Mouse (Mus musculus): Measurements from ENCODE around the gene Ovgp1.
"Not testable (repeated sequence)": the region's sequence is repeated elsewhere in the genome, so short reads cannot be mapped to it uniquely, and the experiment has no call there.

The Ovgp1 gene

DNA sequence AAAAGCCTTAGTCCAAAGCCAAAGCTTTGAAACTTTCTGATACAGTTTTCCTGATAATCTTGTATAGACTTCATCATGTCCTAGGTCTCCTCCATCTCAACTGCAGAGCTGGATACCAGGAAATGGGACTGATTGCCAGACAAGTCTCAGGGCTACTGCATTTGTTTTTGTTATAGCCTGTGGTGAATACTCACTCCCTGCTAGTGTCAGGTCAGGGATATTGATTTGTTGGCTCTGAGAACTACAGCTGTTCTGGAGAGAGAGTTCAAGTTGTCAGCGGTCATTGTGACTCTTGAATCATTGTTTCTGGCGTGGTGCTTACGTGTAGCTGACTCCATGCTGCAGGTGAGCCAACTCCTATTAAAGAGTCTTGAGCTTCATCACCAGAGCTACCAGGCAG is at the start of gene Ovgp1:
Gene Ovgp1 (plus strand): TSS at position 301 of the 400 bp plus-strand sequence.
- DNase-seq (ENCODE audit: extremely low spot score), result no peak

DNA sequence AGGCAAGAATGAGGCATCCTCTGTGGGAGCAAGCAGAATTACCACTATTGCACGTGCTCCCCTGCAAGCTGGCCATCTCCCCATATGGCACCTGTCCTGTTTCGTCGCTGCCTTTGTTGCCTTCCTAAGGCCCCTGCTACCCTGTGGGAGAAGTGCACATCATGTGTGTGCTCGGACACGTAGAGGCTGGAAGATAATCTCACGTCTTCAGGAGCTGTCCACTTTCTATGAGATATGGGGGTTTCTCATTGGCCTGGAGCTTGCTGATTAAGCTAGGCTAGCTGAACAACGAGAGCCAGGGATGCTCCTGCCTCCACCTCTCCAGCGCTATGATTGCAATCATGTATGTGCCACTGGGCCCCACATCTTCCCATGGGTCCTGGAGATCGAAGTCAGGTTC is 48.9 kb upstream of the Ovgp1 start:
- no peak for DNase-seq (ENCODE audit: extremely low spot score)

DNA sequence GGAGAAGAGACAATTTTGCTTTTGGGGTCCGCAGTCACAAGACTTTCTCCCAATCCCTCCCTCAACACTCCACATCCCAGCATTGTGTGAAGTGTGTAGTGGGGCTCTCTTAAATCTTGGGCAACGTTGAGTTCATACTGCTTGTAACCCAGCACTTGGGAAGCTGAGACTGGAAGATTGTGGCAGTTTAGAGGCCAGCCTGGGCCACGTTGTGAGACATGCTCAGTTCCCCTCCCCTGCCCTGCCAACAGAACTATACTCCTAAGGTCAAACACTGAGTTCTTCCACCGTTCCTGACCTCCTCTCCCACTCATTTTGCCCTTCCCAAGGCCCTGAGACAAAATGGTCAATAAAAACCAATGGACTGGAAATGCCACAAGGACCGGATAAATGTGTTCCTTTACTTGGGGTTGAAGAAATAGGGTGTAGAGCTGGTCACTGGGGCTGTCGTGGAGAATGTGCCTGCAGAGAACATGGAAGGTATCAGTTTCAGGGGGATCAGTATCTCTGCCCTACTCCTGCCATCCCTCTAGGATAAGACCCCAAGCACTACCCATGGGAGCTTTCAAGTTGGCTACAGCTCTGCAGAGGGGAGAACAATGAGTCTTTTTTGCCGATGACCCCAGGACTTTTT is 45.8 kb upstream of the Ovgp1 start:
- no peak for DNase-seq (ENCODE audit: extremely low spot score)

DNA sequence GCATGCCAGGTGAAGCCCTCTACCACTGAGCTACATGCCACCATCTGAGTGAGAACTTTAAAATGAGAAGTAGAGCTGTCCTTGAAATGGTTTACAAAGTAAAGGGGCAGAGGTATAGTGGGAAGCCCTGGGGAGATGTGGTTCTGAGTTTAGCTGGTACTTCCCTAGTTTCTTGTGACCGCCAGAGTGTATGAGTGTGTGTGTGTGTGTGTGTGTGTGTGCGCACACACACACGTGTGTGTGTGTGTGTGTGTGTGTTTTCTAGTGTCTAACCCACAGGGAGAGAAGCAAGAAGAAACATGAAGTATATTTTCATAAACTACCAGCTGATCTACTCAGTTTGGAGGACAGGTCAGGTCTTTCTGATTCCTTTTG is 45.3 kb upstream of the Ovgp1 start:
- DNase-seq (ENCODE audit: extremely low spot score), result no peak

DNA sequence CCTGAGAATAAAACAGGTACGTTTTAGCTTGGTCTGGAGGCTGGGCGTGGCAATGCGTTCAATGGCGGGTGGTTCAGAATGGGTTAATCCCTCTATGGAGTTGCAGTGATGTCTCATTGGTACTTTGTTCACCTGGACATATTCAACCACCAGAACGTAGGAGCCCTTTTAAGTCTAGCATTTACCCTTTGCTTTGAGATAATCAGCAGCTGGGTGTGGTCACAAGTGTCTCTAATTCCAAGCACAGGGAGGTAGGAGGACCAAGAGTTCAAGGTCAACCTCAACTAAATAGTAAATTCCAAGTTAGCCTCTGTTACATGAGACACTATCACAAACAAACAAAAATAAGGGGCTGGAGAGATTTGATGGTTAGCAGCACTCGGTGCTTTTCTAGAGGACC is 44.7 kb upstream of the Ovgp1 start:
- no peak for DNase-seq (ENCODE audit: extremely low spot score)

DNA sequence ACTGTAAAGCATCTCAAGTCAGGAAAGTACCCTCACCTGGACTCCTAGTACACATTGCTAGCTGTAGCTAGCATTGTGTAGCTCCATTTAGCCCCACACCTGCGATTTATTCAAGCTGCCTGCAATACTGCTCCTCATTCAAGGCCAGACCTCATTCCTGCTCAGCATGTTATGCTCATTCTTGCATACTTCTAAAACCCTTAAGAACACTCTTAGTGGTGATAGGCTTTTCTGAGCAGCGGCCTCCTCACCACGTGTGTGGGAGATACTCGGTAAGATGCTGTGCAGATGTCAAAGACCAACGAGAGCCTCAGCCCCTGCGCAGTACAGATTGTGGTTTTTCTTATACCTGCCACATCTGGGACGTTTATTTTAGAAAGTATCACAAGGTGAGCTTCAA is 43.7 kb upstream of the Ovgp1 start:
- DNase-seq (ENCODE audit: extremely low spot score), result no peak

DNA sequence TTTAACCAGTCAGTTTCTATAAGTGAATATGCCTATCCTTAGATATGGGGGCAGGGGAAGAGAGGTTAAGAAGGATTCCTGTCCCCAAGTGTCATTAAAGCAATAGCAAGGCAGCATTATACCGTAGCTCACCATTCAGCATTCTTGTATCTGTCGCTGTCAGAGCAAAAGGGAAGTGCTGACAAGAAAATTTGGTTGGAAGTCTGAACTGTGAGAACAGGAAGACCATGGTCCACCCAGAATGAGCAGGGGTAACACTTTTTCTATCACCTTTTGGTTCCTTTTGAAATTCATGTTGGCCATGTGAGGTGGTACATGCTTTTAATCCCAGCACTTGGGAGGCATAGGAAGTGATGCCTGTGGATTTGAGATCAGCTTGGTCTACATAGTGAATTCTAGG is 42.4 kb upstream of the Ovgp1 start:
- no peak for DNase-seq (ENCODE audit: extremely low spot score)

DNA sequence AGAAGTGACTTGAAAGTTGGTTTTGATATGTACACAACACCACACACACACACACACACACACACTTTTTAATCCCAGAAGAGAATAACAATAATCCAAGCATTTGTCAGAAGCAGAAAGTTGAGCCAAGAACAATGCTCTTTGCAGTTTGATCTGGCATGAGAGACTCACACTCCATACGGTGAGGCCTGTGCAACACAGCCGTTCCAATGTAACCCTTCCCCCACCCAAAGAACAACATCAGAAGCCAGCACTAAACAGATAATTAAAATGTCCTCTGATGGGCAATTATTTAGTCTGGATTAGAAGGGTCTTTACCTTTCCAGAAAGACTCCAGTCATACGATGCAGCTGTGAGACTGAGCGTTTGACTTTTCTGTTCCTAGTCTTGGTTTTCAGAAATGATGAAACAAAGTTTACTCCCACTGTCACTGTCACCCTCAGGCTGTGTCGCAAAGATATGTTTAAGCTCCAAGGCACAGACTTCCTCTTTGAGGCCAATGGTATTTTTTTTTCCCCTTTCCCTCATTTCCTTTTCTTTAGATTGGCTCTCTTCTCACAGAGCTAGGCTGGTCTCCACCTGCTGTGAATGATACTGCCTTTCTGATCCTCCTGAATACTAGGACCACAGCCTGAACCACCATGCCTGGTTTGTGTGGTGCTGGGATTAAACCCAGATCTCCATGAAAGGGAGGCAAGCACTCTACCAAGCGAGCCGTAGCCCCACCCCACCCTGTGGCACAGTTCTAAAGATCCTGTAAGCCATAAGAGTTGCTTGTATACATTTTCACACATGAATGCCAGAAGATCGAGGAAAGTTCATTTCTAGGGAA is 41.1 kb upstream of the Ovgp1 start, which contains the start of gene I830077J02Rik:
Gene I830077J02Rik (minus strand): TSS at position 425 of the 832 bp plus-strand sequence.
- no peak for DNase-seq (ENCODE audit: extremely low spot score)

DNA sequence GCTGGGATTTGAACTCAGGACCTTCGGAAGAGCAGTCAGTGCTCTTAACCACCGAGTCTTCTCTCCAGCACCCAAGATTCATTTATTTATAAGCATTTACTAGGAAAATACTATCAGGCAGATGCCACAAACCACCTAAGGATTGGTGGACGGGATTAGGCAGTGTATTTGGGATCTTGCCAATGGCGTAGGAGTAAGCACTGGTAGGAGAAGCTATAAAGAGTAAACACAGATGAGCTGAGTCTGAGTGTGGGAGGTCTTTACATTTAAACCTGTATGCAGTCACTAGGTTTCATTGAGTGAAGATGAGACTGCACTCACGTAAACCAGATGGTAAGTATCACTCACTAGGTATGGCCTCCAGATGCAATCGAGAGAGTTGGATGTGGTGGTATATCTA is 39.6 kb upstream of the Ovgp1 start:
- no peak for DNase-seq (ENCODE audit: extremely low spot score)

DNA sequence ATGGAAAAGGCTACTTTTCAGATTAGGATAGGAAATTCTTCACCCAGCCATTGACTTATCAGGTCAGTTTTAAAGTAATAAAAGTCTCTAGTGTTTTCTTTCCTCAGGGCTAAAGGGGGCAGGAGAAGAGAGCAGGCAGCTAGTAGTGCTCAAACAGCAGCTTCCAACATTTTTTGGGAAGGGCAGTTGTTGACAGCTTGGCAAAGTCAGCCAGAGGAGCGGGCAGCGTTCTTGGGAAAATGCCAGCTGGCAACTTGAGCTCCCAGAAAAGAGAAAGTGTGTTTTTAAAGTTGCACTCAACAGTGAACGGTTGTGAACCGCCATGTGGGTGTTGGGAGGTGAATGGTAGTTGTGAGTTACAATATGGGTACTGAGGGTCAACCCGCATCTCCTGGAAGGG is 38.5 kb upstream of the Ovgp1 start:
- no peak for DNase-seq (ENCODE audit: extremely low spot score)

DNA sequence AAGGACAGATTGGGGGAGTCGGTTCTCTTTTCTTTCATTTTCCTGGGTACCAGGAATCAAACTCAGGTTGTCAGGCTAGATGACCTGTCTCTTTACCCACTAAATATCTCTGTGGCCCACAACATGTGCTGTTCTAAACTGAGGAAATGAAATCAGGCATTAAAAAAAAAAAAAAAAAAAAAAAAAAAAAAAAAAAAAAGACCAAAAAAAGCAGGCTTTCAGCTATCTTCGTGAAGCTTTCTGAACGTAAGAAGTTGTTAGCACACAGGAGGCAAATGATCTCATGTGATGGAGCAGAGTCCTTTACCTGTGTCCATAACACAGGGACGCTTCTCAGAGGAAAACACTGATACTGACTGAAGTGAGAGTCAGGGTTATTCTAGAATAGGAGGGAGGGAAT is 37.4 kb upstream of the Ovgp1 start:
- no peak for DNase-seq (ENCODE audit: extremely low spot score)

DNA sequence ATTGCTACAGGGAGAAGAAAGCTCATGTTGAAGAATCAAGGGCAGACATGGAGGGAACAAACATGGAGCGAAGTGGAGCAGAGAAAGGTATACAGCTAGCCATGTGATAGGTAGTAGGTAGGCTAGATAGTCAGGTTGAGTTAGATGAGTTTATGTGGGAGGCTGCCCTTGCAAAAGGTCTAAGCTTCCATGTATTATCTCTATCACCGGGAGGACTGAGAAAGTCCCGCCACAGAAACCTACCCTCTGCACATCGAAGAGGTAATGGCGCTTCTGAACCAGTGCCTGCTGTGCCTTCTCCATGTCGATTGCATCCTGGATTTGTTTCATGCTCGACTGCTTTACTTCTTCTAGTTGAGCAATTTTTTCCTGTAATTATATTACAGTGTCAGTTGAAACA is 22.2 kb upstream of the Ovgp1 start:
- DNase-seq (ENCODE audit: extremely low spot score), result no peak

DNA sequence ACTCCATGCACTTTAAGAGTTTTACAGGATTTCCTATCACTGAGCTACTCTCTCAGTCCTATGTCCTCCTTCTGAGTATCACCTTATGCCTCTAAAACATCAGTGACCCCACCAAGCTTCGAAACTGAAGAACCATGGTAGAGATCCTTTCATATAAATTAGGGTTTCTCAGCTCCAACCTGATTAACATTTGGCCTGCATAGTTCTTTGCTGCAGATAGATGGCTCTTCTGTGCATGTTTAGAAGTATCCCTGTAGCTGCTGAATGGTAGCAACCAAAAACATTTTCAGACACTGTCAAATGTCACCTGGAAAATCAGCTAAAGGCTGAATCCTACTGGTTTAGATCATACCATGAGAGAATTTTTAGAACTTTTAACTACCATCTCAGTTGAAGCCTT is 16.3 kb upstream of the Ovgp1 start:
- DNase-seq (ENCODE audit: extremely low spot score), result no peak

DNA sequence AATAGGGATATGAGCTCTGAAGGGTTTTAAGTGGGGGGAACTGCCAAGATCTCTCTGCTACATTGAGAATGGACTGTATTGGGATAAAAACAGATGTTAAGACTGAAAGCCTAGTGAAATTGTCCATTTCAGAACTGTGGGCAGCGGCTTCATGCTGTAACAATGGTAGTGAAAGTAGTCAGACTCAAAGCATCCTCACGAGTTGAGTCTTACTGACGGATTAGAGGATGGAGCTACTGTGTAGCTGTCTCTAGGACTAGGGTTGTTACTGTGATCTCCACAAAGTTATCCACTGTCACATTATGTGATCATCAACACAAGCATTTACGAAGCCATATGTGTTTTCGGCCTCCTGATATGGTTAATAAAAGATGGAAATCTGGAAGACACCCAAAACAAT is 15.3 kb upstream of the Ovgp1 start:
- no peak for DNase-seq (ENCODE audit: extremely low spot score)

DNA sequence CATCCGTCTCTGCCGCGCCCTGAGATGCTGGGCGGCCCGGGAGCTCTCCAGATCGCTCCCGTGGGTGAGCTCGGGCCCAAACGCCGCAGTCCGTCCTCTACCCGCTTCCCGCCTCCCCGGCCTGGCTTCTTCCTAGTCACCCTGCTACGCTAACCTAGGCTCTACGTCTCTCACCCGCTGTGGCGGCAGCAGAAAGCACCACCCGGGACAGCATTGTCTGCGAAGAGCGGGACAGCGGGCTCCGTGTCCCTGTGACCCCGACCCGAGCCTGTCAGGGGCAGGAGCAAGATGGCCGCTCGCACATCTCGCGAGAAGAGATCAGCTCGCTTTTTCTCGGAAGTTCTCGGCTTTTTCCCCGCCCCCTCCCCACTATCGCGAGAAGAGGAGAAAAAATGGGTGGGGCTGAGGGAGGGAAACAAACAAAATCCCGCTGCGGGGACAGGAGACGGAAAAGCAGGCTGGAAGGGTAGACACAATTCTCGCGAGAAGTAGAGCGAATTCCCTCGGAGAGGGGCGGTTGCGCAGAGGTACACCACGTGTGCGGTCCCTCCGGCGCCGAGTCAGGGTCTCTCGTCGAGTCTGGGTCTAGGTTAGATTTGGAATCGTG is 14.4 kb upstream of the Ovgp1 start, which contains the start of gene Wdr77:
Gene Wdr77 (plus strand): TSS at position 396 of the 607 bp plus-strand sequence.
- peak; percentile 100 for DNase-seq (ENCODE audit: extremely low spot score)

DNA sequence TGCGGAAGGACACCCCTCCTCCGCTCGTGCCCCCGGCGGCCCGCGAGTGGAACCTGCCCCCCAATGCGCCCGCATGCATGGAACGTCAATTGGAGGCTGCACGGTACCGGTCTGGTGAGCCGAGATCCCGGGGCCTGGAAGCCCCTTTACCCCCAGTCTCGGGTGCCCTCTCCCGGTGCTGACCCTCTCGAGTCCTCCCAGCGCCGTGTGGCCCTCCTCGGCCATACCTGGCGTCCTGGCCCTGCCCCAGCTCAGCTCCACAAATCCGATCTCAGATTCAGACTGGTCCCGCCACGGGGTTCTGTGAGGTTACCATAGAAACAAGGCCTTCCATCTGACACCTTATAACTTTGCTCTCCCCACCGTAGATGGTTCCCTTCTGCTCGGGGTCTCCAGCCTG is 13.9 kb upstream of the Ovgp1 start:
- DNase-seq (ENCODE audit: extremely low spot score), result no peak

DNA sequence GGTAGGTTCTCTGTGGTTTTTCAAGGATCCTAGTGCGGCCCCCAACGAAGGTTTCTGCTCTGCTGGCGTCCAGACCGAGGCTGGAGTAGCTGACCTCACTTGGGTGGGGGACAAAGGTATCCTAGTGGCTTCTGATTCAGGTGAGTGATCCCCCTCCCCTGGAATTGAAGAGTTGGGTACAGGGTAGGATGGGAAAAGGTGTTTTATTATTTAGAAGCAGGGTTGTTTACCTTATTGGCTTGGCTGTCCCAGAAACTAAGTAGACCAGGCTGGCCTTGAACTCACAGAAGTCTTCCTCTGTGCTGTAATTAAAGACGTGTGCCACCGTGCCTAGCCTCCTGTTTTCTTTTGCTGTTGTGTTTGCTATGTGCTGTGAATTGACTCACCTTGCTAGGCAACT is 13.5 kb upstream of the Ovgp1 start, which contains the start of gene Atp5f1:
Gene Atp5f1 (minus strand): TSS at position 101 of the 400 bp plus-strand sequence.
- no peak for DNase-seq (ENCODE audit: extremely low spot score)

DNA sequence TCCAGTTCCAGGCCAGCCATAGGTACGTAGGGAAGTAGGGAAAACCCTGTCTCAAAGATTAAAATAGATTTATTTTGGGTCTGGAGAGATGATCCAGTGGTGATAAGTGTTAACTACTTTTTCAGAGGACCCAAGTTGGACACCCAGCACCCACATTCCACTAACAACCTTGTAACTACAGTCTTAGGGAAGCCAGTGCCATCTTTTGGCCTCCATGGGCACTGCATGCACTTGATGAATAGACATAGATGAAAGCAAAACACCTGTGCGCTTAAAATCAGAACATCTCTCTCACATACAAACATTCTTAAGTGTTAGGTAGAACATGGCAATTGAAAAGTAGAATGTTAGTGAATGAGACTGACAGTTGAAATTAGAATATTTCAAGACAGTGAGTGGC is 12.8 kb upstream of the Ovgp1 start:
- no peak for DNase-seq (ENCODE audit: extremely low spot score)

DNA sequence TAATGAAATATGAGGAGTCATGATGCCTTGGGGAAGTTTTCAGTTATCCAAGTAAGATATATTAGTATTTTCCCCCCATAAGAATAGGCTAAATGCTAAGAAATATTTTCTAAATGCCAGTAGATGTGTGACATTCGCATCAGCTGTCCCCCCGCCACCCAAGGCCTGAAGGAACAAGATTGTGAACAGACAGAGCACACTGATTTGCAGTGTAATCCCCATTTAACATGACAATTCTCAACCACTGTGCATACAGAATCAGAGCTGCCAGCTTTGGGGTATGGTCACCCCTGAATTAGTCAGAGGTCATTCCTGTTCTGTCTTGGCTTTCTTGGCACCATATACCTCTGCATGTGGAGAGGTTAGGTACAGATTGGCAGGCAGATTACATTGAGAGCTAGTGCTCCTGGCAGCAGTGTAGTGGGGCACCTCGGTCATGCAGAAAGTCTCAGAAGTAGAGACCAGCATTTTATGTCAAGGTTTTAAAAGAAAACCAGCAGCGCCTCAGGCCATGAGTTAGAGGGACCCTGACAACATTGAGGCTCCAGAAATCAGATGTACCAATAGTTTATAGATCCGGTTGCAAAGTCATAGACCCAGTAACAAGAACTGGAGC is 1.6 kb upstream of the Ovgp1 start:
- no peak for DNase-seq (ENCODE audit: extremely low spot score)

DNA sequence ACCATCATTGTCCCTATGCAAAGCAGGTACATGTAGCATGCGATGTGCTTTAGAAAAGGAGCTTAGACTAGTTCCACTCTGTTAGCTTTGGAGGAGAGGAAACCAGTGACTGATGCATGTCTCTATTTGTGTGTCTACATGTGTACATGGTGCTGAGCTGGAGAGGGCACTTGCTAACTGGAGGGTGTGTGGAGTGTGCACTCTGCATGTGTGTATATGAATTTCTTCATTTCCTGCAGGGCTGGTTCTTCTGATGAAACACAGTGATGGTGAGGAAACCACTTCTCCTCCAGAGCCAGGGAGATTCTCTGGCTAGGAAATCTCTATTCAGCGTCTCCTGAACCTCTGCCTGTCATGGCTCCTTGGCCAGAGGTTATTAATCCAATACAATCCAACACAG is 663 bp downstream of the Ovgp1 start:
- no peak for DNase-seq (ENCODE audit: extremely low spot score)

DNA sequence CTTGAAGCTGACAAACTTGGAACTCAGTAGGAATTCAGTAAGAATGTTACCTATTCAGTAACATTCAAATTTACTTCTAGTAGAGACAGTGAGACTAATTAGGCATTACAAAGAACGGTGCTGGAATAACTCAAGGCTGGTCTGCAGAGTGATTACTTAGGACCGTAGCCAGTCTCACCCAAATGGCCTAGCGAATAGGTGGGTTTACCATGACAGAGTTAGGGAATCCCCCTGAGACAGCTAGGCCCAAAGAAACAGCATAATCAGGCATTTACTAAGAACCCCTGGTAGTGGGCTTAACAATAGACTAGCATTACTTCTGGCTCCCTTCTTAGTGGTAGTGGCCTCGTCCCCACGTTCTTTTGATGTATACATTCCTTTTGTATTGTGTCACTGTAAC is 16.1 kb downstream of the Ovgp1 start:
- not testable (repeated sequence) for DNase-seq (ENCODE audit: extremely low spot score)

DNA sequence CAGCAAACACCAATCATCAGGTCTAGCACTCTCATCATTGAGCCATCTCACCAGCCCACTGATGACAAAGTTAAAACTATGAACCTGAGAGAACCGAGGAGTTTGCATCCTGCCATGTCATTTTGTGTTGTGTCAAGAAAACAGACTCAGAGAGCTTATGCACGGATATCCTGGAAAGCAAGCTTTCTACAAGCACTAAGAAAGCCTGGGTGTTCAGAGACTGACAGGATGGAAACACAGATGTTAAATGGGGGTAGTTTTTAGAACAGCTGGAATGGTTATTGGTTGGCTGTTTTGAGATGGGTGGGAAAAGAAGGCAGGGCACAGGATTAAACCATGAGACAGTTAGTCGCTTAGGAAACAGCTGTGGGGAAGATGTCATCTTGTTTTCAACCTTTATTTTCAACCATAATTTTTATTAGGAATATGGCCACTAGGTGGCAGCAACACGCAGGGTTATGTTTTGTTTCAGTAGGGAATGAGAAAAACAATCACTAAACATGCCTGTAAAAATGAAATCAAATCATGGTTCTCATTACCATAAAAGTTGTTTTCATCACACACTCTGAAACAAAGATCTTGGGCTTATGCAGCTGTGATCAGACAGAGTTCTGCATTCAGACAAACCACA is 18.3 kb downstream of the Ovgp1 start:
- DNase-seq (ENCODE audit: extremely low spot score), result peak; percentile 41
